Mouse (Mus musculus) intestine, embryonic 15.5 days (tissue): ENCODE results near the gene Eloa. TPM values are rescaled to one million over a fixed set of nuclear protein-coding genes. Genes with fewer than 3 reads are reported as not detected.
"Not testable (repeated sequence)": the region's sequence is repeated elsewhere in the genome, so short reads cannot be mapped to it uniquely, and the experiment has no call there.

Experiments used
- ATAC-seq: fragments of 200-750 bp; cut with Nextera tagmentation; 2 replicates; pipeline ENCODE4 v1.8.0; 2017; ENCODE audit warnings: moderate TSS enrichment, moderate library complexity
- H3K27ac ChIP-seq: fragments of 300-500 bp; sonication (generic); 2 replicates; pipeline ENCODE4 v1.5.1; 2015; ENCODE audit warnings: mild to moderate bottlenecking, inconsistent platforms
- H3K27me3 ChIP-seq: fragments of 300-500 bp; sonication (generic); replicated peaks from 2 replicates; pipeline ENCODE4 v1.6.1; 2015; ENCODE audit warnings: inconsistent platforms
- H3K36me3 ChIP-seq: fragments of 300-500 bp; sonication (generic); 2 replicates; pipeline ENCODE4 v1.6.1; 2015; ENCODE audit warnings: inconsistent platforms
- H3K4me1 ChIP-seq: fragments of 300-500 bp; sonication (generic); replicated peaks from 2 replicates; pipeline ENCODE4 v1.6.1; 2015; ENCODE audit warnings: inconsistent platforms
- H3K4me2 ChIP-seq: fragments of 300-500 bp; sonication (generic); replicated peaks from 2 replicates; pipeline ENCODE4 v1.6.1; 2015; ENCODE audit warnings: mild to moderate bottlenecking, inconsistent platforms
- H3K4me3 ChIP-seq: fragments of 300-500 bp; sonication (generic); replicated peaks from 2 replicates; pipeline ENCODE4 v1.5.1; 2015; ENCODE audit warnings: inconsistent platforms
- H3K9ac ChIP-seq: fragments of 300-500 bp; sonication (generic); 2 replicates; pipeline ENCODE4 v1.6.1; 2015; ENCODE audit warnings: inconsistent platforms
- H3K9me3 ChIP-seq: fragments of 300-500 bp; sonication (generic); 2 replicates; pipeline ENCODE4 v1.6.1; 2016; ENCODE audit warnings: inconsistent platforms
- WGBS: fragments of 180-500 bp; shearing (Covaris S2); methylation state at CpG from one replicate; pipeline ENCODE4 v1.1.7; 2015; 5-methylcytosine and 5-hydroxymethylcytosine counted together
- polyA plus RNA-seq: library from polyadenylated mRNA; unstranded; fragments of >200 nt; fragmentation: Nextera tagmentation; extraction: Ambion mirVana; gene quantifications from 2 replicates; pipeline ENCODE4 v1.2.1, GENCODE M21; 2015

The Eloa gene
- polyA plus RNA-seq, 1 experiment from 2014 or later, result 34.4 TPM

DNA sequence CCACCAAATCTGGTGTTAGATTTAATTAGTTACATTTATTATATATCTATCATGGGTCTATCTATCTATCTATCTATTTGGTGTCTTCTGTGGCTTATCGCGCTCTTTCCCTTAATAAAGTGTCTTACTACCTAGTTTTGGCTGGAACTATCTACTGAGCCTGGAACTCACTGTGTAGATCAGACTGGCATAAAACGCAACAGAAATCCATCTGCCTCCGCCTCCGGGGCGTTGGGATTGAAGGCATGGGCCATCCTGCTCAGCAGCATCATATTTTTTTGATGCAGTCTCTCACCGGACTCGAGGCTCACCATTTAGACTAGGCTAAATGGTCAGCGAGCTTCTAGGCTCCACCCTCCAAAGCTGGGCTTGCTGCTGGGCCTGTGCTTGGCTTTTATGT is 33.8 kb downstream of the Eloa start:
- H3K27ac ChIP-seq, result peak overlapping the region; percentile 89
- no peaks in the 10 kb centered on the region for H3K27me3 ChIP-seq

DNA sequence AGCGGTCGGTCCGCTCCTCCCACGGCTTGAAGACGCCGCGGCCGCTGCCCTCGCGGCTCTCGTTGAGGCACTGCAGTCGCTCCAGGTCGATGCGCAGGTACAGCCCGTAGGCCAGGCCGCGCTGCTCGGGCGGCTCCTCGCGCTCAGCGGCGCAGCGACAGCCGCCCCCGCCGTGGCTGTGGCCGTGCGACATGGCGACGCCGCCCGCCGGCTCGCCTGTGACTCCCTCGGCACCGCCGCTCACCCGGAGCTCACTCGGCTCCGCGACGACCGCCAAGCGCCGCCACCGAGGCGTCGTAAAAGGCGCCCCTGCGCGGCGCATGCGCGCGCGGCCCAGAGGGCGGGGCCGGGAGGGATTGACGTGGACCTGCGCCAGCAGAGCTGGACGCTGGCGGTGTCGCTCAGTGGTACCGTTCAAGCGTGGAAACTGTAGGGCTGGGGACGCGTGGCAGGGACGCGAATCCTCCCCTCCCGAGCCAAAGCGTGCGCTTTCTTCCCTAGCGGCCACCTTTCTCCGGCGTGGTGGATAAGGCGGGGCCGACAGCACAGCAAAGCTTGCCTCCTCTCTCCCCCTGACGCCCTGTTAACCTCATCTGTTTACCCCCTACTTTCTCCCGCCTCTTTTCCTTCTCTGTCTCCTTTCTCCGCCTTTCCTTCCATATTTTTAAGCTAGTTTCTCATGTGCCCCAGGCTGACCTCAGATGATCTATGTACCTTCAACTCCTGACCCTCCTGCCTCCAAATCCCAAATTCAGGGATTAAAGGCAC is 34.4 kb downstream of the Eloa start, which contains the start of gene Pithd1:
Pithd1 (minus strand) TSS at position 322 of the 768 bp plus-strand sequence.
- peak within 1 kb of the TSS; percentile 85 for H3K4me3 ChIP-seq
- no peaks in the 10 kb centered on the region for H3K9me3 ChIP-seq
- H3K36me3 ChIP-seq, result peaks cover 12% of the 10 kb centered on the region; the same call in 1 of the 2 replicates
- WGBS, result under 1% methylated on average over 81 of the region's 81 CpGs
- peak within 1 kb of the TSS; percentile 90 for H3K9ac ChIP-seq
- no peaks in the 10 kb centered on the region for H3K27me3 ChIP-seq
- H3K4me1 ChIP-seq, result peaks cover 7% of the 10 kb centered on the region
- peak within 1 kb of the TSS; percentile 89 for H3K27ac ChIP-seq
- peak within 1 kb of the TSS; percentile 71 for H3K4me2 ChIP-seq
- peak; percentile 93 for ATAC-seq

More for the DNA sequence above, 33.8 kb downstream of the Eloa start:
- Histone ChIP-seq H3K9me3 (no peaks in the 10 kb centered on the region), H3K9ac (peak overlapping the region; percentile 90), H3K4me2 (peak overlapping the region; percentile 71), H3K36me3 (peaks cover 12% of the 10 kb centered on the region; the same call in 1 of the 2 replicates), H3K4me1 (peaks cover 7% of the 10 kb centered on the region), H3K4me3 (peak overlapping the region; percentile 85)
- 63% methylated on average over 9 of the region's 9 CpGs for WGBS
- no peak for ATAC-seq

DNA sequence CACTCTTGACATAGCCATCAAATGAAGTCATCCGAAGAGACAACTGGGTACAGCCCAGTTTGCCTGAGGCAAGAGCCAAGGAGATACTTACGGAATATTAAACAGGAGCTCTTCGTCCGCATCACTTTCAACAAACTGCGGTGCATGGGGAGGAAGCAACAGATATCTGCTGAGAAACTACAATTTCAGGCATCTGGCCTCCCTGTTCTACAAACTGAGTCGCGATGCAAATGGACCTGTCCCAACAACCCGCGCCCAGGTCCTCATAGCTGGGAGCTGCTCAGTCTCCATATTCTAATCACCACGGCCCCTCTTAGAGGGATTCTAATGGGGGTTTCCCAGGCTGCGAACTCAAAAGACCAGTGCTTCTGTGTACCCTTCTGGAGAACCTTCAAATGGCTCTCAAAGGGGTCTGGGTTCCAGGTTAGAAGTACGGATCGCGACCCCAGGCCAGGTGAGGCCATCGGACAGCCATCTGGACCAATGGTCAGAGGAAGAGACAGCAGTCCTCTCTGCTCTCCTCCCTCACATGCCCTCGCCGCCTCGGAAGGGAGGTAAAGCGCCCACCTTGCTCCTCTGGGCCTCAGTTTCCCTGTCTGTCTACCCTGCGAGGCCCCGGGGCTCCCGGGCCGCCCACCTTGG is 35.1 kb downstream of the Eloa start:
- Histone ChIP-seq H3K4me3 (peak overlapping the region; percentile 85), H3K4me2 (peak overlapping the region; percentile 71), H3K9ac (peak overlapping the region; percentile 90), H3K4me1 (peaks cover 7% of the 10 kb centered on the region), H3K27me3 (no peaks in the 10 kb centered on the region), H3K36me3 (peaks cover 12% of the 10 kb centered on the region; the same call in 1 of the 2 replicates), H3K27ac (peak overlapping the region; percentile 89), H3K9me3 (no peaks in the 10 kb centered on the region)
- WGBS, result 4% methylated on average over 23 of the region's 23 CpGs
- ATAC-seq, result peak; percentile 13; the same call in 1 of the 2 replicates

GRCm38 (mm10) chr4:135985769-135986168 is 35.8 kb downstream of the Eloa start:
- peak overlapping the region; percentile 71 for H3K4me2 ChIP-seq
- no peak for ATAC-seq
- no peaks in the 10 kb centered on the region for H3K27me3 ChIP-seq
- H3K4me1 ChIP-seq, result peaks cover 9% of the 10 kb centered on the region
- H3K36me3 ChIP-seq, result peaks cover 12% of the 10 kb centered on the region; the same call in 1 of the 2 replicates
- H3K27ac ChIP-seq, result no peak overlapping the region
- H3K9ac ChIP-seq, result peak overlapping the region; percentile 90; the same call in 1 of the 2 replicates
- WGBS, result 87% methylated on average over 7 of the region's 7 CpGs
- no peaks in the 10 kb centered on the region for H3K9me3 ChIP-seq
- H3K4me3 ChIP-seq, result peak overlapping the region; percentile 85

GRCm38 (mm10) chr4:135985193-135985592 is 36.4 kb downstream of the Eloa start:
- Histone ChIP-seq H3K9ac (no peak overlapping the region), H3K4me3 (no peak overlapping the region), H3K27me3 (no peaks in the 10 kb centered on the region), H3K4me2 (no peak overlapping the region), H3K4me1 (peaks cover 10% of the 10 kb centered on the region), H3K27ac (no peak overlapping the region), H3K9me3 (no peaks in the 10 kb centered on the region), H3K36me3 (peaks cover 12% of the 10 kb centered on the region; the same call in 1 of the 2 replicates)
- WGBS, result 89% methylated on average over 5 of the region's 5 CpGs
- ATAC-seq, result no peak

GRCm38 (mm10) chr4:135984556-135984955 is 37.0 kb downstream of the Eloa start:
- no peak for ATAC-seq
- no peak overlapping the region for H3K9ac ChIP-seq
- H3K36me3 ChIP-seq, result peaks cover 12% of the 10 kb centered on the region; the same call in 1 of the 2 replicates
- no peaks in the 10 kb centered on the region for H3K27me3 ChIP-seq
- 91% methylated on average over 5 of the region's 5 CpGs for WGBS
- no peak overlapping the region for H3K27ac ChIP-seq
- no peak overlapping the region for H3K4me3 ChIP-seq
- H3K4me1 ChIP-seq, result peaks cover 10% of the 10 kb centered on the region
- no peak overlapping the region for H3K4me2 ChIP-seq
- no peaks in the 10 kb centered on the region for H3K9me3 ChIP-seq

- Histone ChIP-seq H3K9me3 (no peaks in the 10 kb centered on the region), H3K27me3 (no peaks in the 10 kb centered on the region), H3K27ac (no peak overlapping the region), H3K4me1 (peaks cover 10% of the 10 kb centered on the region), H3K9ac (no peak overlapping the region), H3K4me3 (no peak overlapping the region), H3K4me2 (no peak overlapping the region), H3K36me3 (peaks cover 20% of the 10 kb centered on the region; the same call in 1 of the 2 replicates)
- ATAC-seq, result no peak
- 70% methylated on average over 7 of the region's 7 CpGs for WGBS
Observed at GRCm38 (mm10) chr4:135981524-135982063, 40.0 kb downstream of the Eloa start.

GRCm38 (mm10) chr4:135980223-135980622 is 41.3 kb downstream of the Eloa start:
- not testable (repeated sequence) for H3K4me1 ChIP-seq, H3K4me2 ChIP-seq, H3K9ac ChIP-seq, ATAC-seq, H3K4me3 ChIP-seq, H3K27ac ChIP-seq, H3K9me3 ChIP-seq, H3K27me3 ChIP-seq
- peaks cover 31% of the 10 kb centered on the region; the same call in 1 of the 2 replicates for H3K36me3 ChIP-seq
- WGBS, result 92% methylated on average over 5 of the region's 5 CpGs

DNA sequence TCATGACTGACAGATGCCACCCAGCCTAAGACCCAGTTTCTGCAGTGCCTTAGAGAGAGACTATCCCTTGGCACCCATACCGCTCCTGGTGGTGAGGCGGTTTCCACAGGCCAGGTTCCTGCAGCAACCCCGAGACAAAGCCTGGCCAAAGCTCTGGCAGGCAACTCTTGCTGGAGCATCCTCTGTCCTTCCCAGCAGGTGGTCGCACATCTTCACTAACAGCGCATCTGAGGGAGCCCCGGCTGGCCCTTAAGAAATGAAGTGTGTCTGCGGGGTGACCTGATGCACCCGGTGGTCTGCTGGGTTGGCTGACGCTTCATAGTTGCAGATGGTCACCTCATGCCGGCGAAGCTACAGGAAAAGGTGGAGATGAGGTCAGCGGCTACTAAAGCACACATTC is 45.4 kb downstream of the Eloa start:
- Histone ChIP-seq H3K4me1 (peaks cover 23% of the 10 kb centered on the region), H3K9ac (no peak overlapping the region), H3K4me3 (no peak overlapping the region), H3K4me2 (no peak overlapping the region), H3K27ac (no peak overlapping the region), H3K36me3 (peaks cover 21% of the 10 kb centered on the region; the same call in 1 of the 2 replicates), H3K27me3 (no peaks in the 10 kb centered on the region), H3K9me3 (no peaks in the 10 kb centered on the region)
- no peak for ATAC-seq
- 95% methylated on average over 12 of the region's 12 CpGs for WGBS

DNA sequence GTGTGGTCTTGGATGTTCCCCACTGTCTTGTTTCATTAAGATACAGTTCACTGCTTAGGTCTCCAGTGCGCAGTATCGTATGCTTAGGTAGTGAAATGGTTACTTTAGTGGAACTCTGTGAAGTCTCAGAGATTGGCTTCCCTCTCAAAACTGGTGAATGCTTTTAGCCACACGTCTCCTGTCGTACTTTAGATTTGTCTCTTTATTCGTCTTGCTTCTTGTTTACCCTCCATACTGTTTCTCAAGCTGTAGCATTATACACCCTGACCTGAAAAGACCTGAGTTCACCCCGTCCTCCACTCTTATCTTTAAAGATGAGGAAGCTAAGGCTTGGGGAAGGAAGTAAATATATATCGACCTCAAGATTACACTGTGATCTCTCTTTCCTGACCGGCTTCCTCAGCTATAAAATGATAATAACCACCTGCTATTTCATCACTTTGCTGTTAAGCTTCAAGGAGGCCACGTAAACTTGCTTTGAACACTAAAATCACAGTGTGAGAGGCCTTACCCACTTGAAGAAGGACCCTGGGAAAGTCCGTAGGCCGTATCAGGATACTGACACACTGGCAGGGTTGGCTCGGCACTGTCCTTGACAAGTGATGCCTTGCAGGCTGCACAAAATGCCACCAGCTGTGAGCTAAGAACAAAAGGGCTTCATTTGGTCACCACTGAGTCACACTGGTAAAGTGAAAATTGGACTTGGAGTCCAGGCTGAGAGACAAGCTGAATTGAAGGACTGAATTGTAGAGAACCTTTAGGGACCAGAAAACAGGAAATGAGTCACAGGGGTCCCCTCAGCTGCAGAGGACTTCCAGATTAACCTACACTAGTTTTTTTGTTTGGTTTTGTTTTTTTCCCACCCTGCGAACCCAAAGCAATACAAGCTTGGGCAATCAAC is 48.4 kb downstream of the Eloa start:
- H3K27ac ChIP-seq, result peak overlapping the region; percentile 74
- H3K4me1 ChIP-seq, result peaks cover 27% of the 10 kb centered on the region
- peak overlapping the region; percentile 94 for H3K4me3 ChIP-seq
- ATAC-seq, result no peak
- H3K4me2 ChIP-seq, result peak overlapping the region; percentile 88
- no peaks in the 10 kb centered on the region for H3K9me3 ChIP-seq
- H3K27me3 ChIP-seq, result no peaks in the 10 kb centered on the region
- WGBS, result 56% methylated on average over 13 of the region's 13 CpGs
- H3K36me3 ChIP-seq, result peaks cover 31% of the 10 kb centered on the region
- H3K9ac ChIP-seq, result peak overlapping the region; percentile 95

- Histone ChIP-seq H3K9ac (peak within 1 kb of the TSS; percentile 95), H3K4me2 (peak within 1 kb of the TSS; percentile 88), H3K4me3 (peak within 1 kb of the TSS; percentile 94), H3K36me3 (peaks cover 36% of the 10 kb centered on the region), H3K9me3 (no peaks in the 10 kb centered on the region), H3K27me3 (no peaks in the 10 kb centered on the region), H3K27ac (peak within 1 kb of the TSS; percentile 74), H3K4me1 (peaks cover 27% of the 10 kb centered on the region)
- 1% methylated on average over 19 of the region's 19 CpGs for WGBS
- ATAC-seq, result peak; percentile 89
Observed at GRCm38 (mm10) chr4:135972556-135972906, 49.0 kb downstream of the Eloa start, which contains the start of gene Lypla2. Gene Lypla2, minus strand, starts transcription at chr4:135972626.
